Comparison of ENCODE assay signal across 8 mouse cellular contexts in genomic region chr16:35768785-35769642, GRCm38 (mm10). TPM values are rescaled to one million over a fixed set of nuclear protein-coding genes. Genes with fewer than 3 reads are reported as not detected.
DNase-seq lines count a peak whose midpoint lies in the region; ATAC-seq and TF ChIP-seq lines count a peak whose summit lies in the region.

Dirc2 (minus strand) TSS chr16:35769356.

- H3K9me3 ChIP-seq in embryonic facial prominence, embryonic 10.5 days = no peaks in the 10 kb centered on the region
- no peaks in the 10 kb centered on the region for H3K9me3 ChIP-seq in intestine, postnatal 0 days (ENCODE audit: control insufficient read depth)
- H3K9me3 ChIP-seq in midbrain, embryonic 10.5 days (replicated peaks) = no peaks in the 10 kb centered on the region

- H3K27me3 ChIP-seq in embryonic facial prominence, embryonic 10.5 days (replicated peaks; ENCODE audit: low read depth, poor library complexity, severe bottlenecking) = no peaks in the 10 kb centered on the region
- no peaks in the 10 kb centered on the region for H3K27me3 ChIP-seq in intestine, postnatal 0 days (replicated peaks; ENCODE audit: control insufficient read depth, insufficient read depth, low read length)
- no peaks in the 10 kb centered on the region for H3K27me3 ChIP-seq in midbrain, embryonic 10.5 days (ENCODE audit: low read depth, poor library complexity, severe bottlenecking)

- peak; percentile 91 for DNase-seq in adrenal gland, adult 2 months
- peak; percentile 85 for DNase-seq in embryonic facial prominence, embryonic 10.5 days (ENCODE audit: low spot score)
- DNase-seq in gonadal fat pad, adult 2 months (ENCODE audit: low read depth) = no peak
- peak; percentile 80 to 88 for DNase-seq in left cerebral cortex, postnatal 36 days (ENCODE audit: low spot score in 2 of 2)
- peak; percentile 85 for DNase-seq in midbrain, embryonic 10.5 days (ENCODE audit: low spot score)
- peak; percentile 60 to 63 for DNase-seq in right cerebral cortex, postnatal 36 days (ENCODE audit: low spot score in 2 of 2)
- DNase-seq in yolk sac, embryonic 10.5 days (ENCODE audit: low spot score) = peak; percentile 83

- peaks cover 12% of the 10 kb centered on the region for H3K36me3 ChIP-seq in embryonic facial prominence, embryonic 10.5 days (replicated peaks)
- no peaks in the 10 kb centered on the region for H3K36me3 ChIP-seq in intestine, postnatal 0 days (ENCODE audit: control insufficient read depth, insufficient read depth)
- H3K36me3 ChIP-seq in midbrain, embryonic 10.5 days = peaks cover 3% of the 10 kb centered on the region; the same call in 1 of the 2 replicates

- H3K4me1 ChIP-seq in embryonic facial prominence, embryonic 10.5 days = peaks cover 36% of the 10 kb centered on the region
- peaks cover 13% of the 10 kb centered on the region for H3K4me1 ChIP-seq in intestine, postnatal 0 days (replicated peaks; ENCODE audit: control insufficient read depth, insufficient read depth, low read length)
- H3K4me1 ChIP-seq in midbrain, embryonic 10.5 days = peaks cover 40% of the 10 kb centered on the region

- intact Hi-C loops in left cerebral cortex, postnatal 36 days (cut with DNase I) = no loop called here

- TF ChIP-seq CTCF in intestine, postnatal 0 days (IDR thresholded peaks at IDR 0.05; ENCODE audit: low read depth) = no peak

- H3K4me3 ChIP-seq in embryonic facial prominence, embryonic 10.5 days = peak within 1 kb of the TSS; percentile 93
- H3K4me3 ChIP-seq in intestine, postnatal 0 days (ENCODE audit: low read depth, low read length) = peak within 1 kb of the TSS; percentile 74
- peak within 1 kb of the TSS; percentile 93 for H3K4me3 ChIP-seq in midbrain, embryonic 10.5 days

- peak within 1 kb of the TSS; percentile 90 for H3K27ac ChIP-seq in embryonic facial prominence, embryonic 10.5 days (replicated peaks)
- H3K27ac ChIP-seq in intestine, postnatal 0 days (ENCODE audit: low read depth, low read length) = peak within 1 kb of the TSS; percentile 94
- H3K27ac ChIP-seq in midbrain, embryonic 10.5 days (replicated peaks) = peak within 1 kb of the TSS; percentile 87

- under 1% methylated on average over 78 of the region's 78 CpGs for WGBS in embryonic facial prominence, embryonic 10.5 days
- WGBS in intestine, postnatal 0 days = under 1% methylated on average over 63 of the region's 78 CpGs
- WGBS in midbrain, embryonic 10.5 days = under 1% methylated on average over 73 of the region's 78 CpGs

- ATAC-seq in intestine, postnatal 0 days = peak; percentile 70

- H3K4me2 ChIP-seq in intestine, postnatal 0 days (replicated peaks; ENCODE audit: low read depth) = peak within 1 kb of the TSS; percentile 93

- H3K9ac ChIP-seq in intestine, postnatal 0 days (ENCODE audit: low read depth, low read length) = peak within 1 kb of the TSS; percentile 88

RNA-seq across cellular contexts. Expression of gene Dirc2, which starts in this region (rescaled TPM):
- 10 to 100 TPM; 21.3 to 41.0 TPM for total RNA-seq in adrenal gland, adult 2 months (2021)
- polyA plus RNA-seq in adrenal gland, adult 2 months (2012; rRNA removed) = 27.5 and 32.1 TPM in 2 replicates
- polyA plus RNA-seq in embryonic facial prominence, embryonic 10.5 days (2016; fragmentation: Nextera tagmentation; extraction: Ambion mirVana) = 11.1 and 12.0 TPM in 2 replicates
- 28.3 and 31.0 TPM in 2 replicates for polyA plus RNA-seq in gonadal fat pad, adult 2 months (2012; rRNA removed)
- 20.4 and 22.0 TPM in 2 replicates for polyA plus RNA-seq in intestine, postnatal 0 days (2015; fragmentation: Nextera tagmentation; extraction: Ambion mirVana)
- total RNA-seq in left cerebral cortex, postnatal 36 days (2021) = 10 to 100 TPM; 64.1 to 74.7 TPM
- 12.5 and 14.1 TPM in 2 replicates for polyA plus RNA-seq in midbrain, embryonic 10.5 days (2016; fragmentation: Nextera tagmentation; extraction: Ambion mirVana)
